Mouse (Mus musculus): ENCODE data around the gene Ap1s1. TPM values are rescaled to one million over a fixed set of nuclear protein-coding genes. Genes with fewer than 3 reads are reported as not detected.

Gene Ap1s1
- polyA plus RNA-seq, 1 experiment from 2014 or later, result 136 TPM

GRCm38 (mm10) chr5:137054299-137054698 lies 8.4 kb upstream of the Ap1s1 start:
- Histone ChIP-seq H3K4me3 (ENCODE audit: low read depth, low read length) (no peak overlapping the region), H3K9ac (ENCODE audit: low read depth, low read length) (no peak overlapping the region), H3K36me3 (ENCODE audit: control insufficient read depth, insufficient read depth, low read length) (no peaks in the 10 kb centered on the region), H3K4me1 (ENCODE audit: control insufficient read depth, insufficient read depth, low read length) (no peaks in the 10 kb centered on the region), H3K27ac (replicated peaks; ENCODE audit: low read depth, low read length) (no peak overlapping the region), H3K4me2 (ENCODE audit: low read depth, low read length) (no peak overlapping the region), H3K27me3 (replicated peaks; ENCODE audit: control insufficient read depth, insufficient read depth, low read length) (no peaks in the 10 kb centered on the region), H3K9me3 (ENCODE audit: control insufficient read depth, low read length) (no peaks in the 10 kb centered on the region)
- no peak for ATAC-seq (ENCODE audit: low read depth)
- WGBS, result 83% methylated on average over 7 of the region's 7 CpGs
- no peak for DNase-seq (ENCODE audit: low spot score)

- no peak overlapping the region for H3K4me2 ChIP-seq (ENCODE audit: low read depth, low read length)
- no peak overlapping the region for H3K27ac ChIP-seq (replicated peaks; ENCODE audit: low read depth, low read length)
- no peaks in the 10 kb centered on the region for H3K27me3 ChIP-seq (replicated peaks; ENCODE audit: control insufficient read depth, insufficient read depth, low read length)
- no peak overlapping the region for H3K4me3 ChIP-seq (ENCODE audit: low read depth, low read length)
- H3K9me3 ChIP-seq (ENCODE audit: control insufficient read depth, low read length), result no peaks in the 10 kb centered on the region
- no peaks in the 10 kb centered on the region for H3K36me3 ChIP-seq (ENCODE audit: control insufficient read depth, insufficient read depth, low read length)
- H3K4me1 ChIP-seq (ENCODE audit: control insufficient read depth, insufficient read depth, low read length), result no peaks in the 10 kb centered on the region
- H3K9ac ChIP-seq (ENCODE audit: low read depth, low read length), result no peak overlapping the region
- ATAC-seq (ENCODE audit: low read depth) (no peak), DNase-seq (ENCODE audit: low spot score) (no peak)
- WGBS, result 87% methylated on average over 5 of the region's 5 CpGs
These were observed 6.1 kb upstream of the Ap1s1 start for GRCm38 (mm10) chr5:137051914-137052505.

GRCm38 (mm10) chr5:137051125-137051524 lies 5.2 kb upstream of the Ap1s1 start:
- DNase-seq (ENCODE audit: low spot score) (no peak), ATAC-seq (ENCODE audit: low read depth) (no peak)
- Histone ChIP-seq H3K27me3 (replicated peaks; ENCODE audit: control insufficient read depth, insufficient read depth, low read length) (no peaks in the 10 kb centered on the region), H3K9ac (ENCODE audit: low read depth, low read length) (no peak overlapping the region), H3K4me1 (ENCODE audit: control insufficient read depth, insufficient read depth, low read length) (no peaks in the 10 kb centered on the region), H3K9me3 (ENCODE audit: control insufficient read depth, low read length) (no peaks in the 10 kb centered on the region), H3K4me2 (ENCODE audit: low read depth, low read length) (no peak overlapping the region), H3K27ac (replicated peaks; ENCODE audit: low read depth, low read length) (no peak overlapping the region), H3K36me3 (ENCODE audit: control insufficient read depth, insufficient read depth, low read length) (no peaks in the 10 kb centered on the region), H3K4me3 (ENCODE audit: low read depth, low read length) (no peak overlapping the region)
- WGBS, result 68% methylated on average over 6 of the region's 6 CpGs

GRCm38 (mm10) chr5:137046991-137047390 lies 1.1 kb upstream of the Ap1s1 start:
- no peak overlapping the region for H3K27ac ChIP-seq (replicated peaks; ENCODE audit: low read depth, low read length)
- ATAC-seq (ENCODE audit: low read depth) (no peak), DNase-seq (ENCODE audit: low spot score) (no peak)
- H3K4me3 ChIP-seq (ENCODE audit: low read depth, low read length), result no peak overlapping the region
- H3K9me3 ChIP-seq (ENCODE audit: control insufficient read depth, low read length), result no peaks in the 10 kb centered on the region
- no peak overlapping the region for H3K4me2 ChIP-seq (ENCODE audit: low read depth, low read length)
- H3K4me1 ChIP-seq (ENCODE audit: control insufficient read depth, insufficient read depth, low read length), result no peaks in the 10 kb centered on the region; the same call in 1 of the 2 replicates
- no peaks in the 10 kb centered on the region for H3K27me3 ChIP-seq (replicated peaks; ENCODE audit: control insufficient read depth, insufficient read depth, low read length)
- H3K9ac ChIP-seq (ENCODE audit: low read depth, low read length), result no peak overlapping the region
- peaks cover 2% of the 10 kb centered on the region for H3K36me3 ChIP-seq (ENCODE audit: control insufficient read depth, insufficient read depth, low read length)

- Histone ChIP-seq H3K9ac (ENCODE audit: low read depth, low read length) (no peak overlapping the region), H3K9me3 (ENCODE audit: control insufficient read depth, low read length) (no peaks in the 10 kb centered on the region), H3K4me1 (ENCODE audit: control insufficient read depth, insufficient read depth, low read length) (no peaks in the 10 kb centered on the region; the same call in 1 of the 2 replicates), H3K4me2 (ENCODE audit: low read depth, low read length) (peak overlapping the region; percentile 80), H3K4me3 (ENCODE audit: low read depth, low read length) (peak overlapping the region; percentile 65), H3K27ac (replicated peaks; ENCODE audit: low read depth, low read length) (no peak overlapping the region), H3K27me3 (replicated peaks; ENCODE audit: control insufficient read depth, insufficient read depth, low read length) (no peaks in the 10 kb centered on the region), H3K36me3 (ENCODE audit: control insufficient read depth, insufficient read depth, low read length) (peaks cover 9% of the 10 kb centered on the region)
- no peak for ATAC-seq (ENCODE audit: low read depth)
- 28% methylated on average over 5 of the region's 5 CpGs for WGBS
- DNase-seq (ENCODE audit: low spot score), result no peak
These were observed 386 bp upstream of the Ap1s1 start for GRCm38 (mm10) chr5:137046324-137046718.

- Histone ChIP-seq H3K9me3 (ENCODE audit: control insufficient read depth, low read length) (no peaks in the 10 kb centered on the region), H3K9ac (ENCODE audit: low read depth, low read length) (no peak overlapping the region), H3K36me3 (ENCODE audit: control insufficient read depth, insufficient read depth, low read length) (peaks cover 29% of the 10 kb centered on the region), H3K27me3 (replicated peaks; ENCODE audit: control insufficient read depth, insufficient read depth, low read length) (no peaks in the 10 kb centered on the region), H3K4me2 (ENCODE audit: low read depth, low read length) (no peak overlapping the region), H3K4me3 (ENCODE audit: low read depth, low read length) (no peak overlapping the region), H3K4me1 (ENCODE audit: control insufficient read depth, insufficient read depth, low read length) (no peaks in the 10 kb centered on the region; the same call in 1 of the 2 replicates), H3K27ac (replicated peaks; ENCODE audit: low read depth, low read length) (no peak overlapping the region)
- DNase-seq (ENCODE audit: low spot score), result no peak
- ATAC-seq (ENCODE audit: low read depth), result no peak
- 95% methylated on average over 7 of the region's 7 CpGs for WGBS
These were observed 1.9 kb downstream of the Ap1s1 start for GRCm38 (mm10) chr5:137043997-137044396.

- no peaks in the 10 kb centered on the region; the same call in 1 of the 2 replicates for H3K4me1 ChIP-seq (ENCODE audit: control insufficient read depth, insufficient read depth, low read length)
- no peaks in the 10 kb centered on the region for H3K9me3 ChIP-seq (ENCODE audit: control insufficient read depth, low read length)
- H3K27ac ChIP-seq (replicated peaks; ENCODE audit: low read depth, low read length), result no peak overlapping the region
- no peaks in the 10 kb centered on the region for H3K27me3 ChIP-seq (replicated peaks; ENCODE audit: control insufficient read depth, insufficient read depth, low read length)
- DNase-seq (ENCODE audit: low spot score) (no peak), ATAC-seq (ENCODE audit: low read depth) (no peak)
- H3K4me2 ChIP-seq (ENCODE audit: low read depth, low read length), result no peak overlapping the region
- H3K9ac ChIP-seq (ENCODE audit: low read depth, low read length), result no peak overlapping the region
- H3K4me3 ChIP-seq (ENCODE audit: low read depth, low read length), result no peak overlapping the region
- peaks cover 53% of the 10 kb centered on the region for H3K36me3 ChIP-seq (ENCODE audit: control insufficient read depth, insufficient read depth, low read length)
- WGBS, result 81% methylated on average over 10 of the region's 10 CpGs
These were observed 4.5 kb downstream of the Ap1s1 start for GRCm38 (mm10) chr5:137041442-137041841.

GRCm38 (mm10) chr5:137039453-137039852 lies 6.5 kb downstream of the Ap1s1 start:
- H3K4me3 ChIP-seq (ENCODE audit: low read depth, low read length), result no peak overlapping the region
- H3K9me3 ChIP-seq (ENCODE audit: control insufficient read depth, low read length), result no peaks in the 10 kb centered on the region
- H3K36me3 ChIP-seq (ENCODE audit: control insufficient read depth, insufficient read depth, low read length), result peaks cover 63% of the 10 kb centered on the region
- no peak overlapping the region for H3K9ac ChIP-seq (ENCODE audit: low read depth, low read length)
- H3K4me1 ChIP-seq (ENCODE audit: control insufficient read depth, insufficient read depth, low read length), result no peaks in the 10 kb centered on the region
- no peak overlapping the region for H3K4me2 ChIP-seq (ENCODE audit: low read depth, low read length)
- ATAC-seq (ENCODE audit: low read depth) (no peak), DNase-seq (ENCODE audit: low spot score) (no peak)
- no peak overlapping the region for H3K27ac ChIP-seq (replicated peaks; ENCODE audit: low read depth, low read length)
- no peaks in the 10 kb centered on the region for H3K27me3 ChIP-seq (replicated peaks; ENCODE audit: control insufficient read depth, insufficient read depth, low read length)
- 94% methylated on average over 10 of the region's 10 CpGs for WGBS

- H3K4me2 ChIP-seq (ENCODE audit: low read depth, low read length), result no peak overlapping the region
- H3K9ac ChIP-seq (ENCODE audit: low read depth, low read length), result no peak overlapping the region
- H3K9me3 ChIP-seq (ENCODE audit: control insufficient read depth, low read length), result no peaks in the 10 kb centered on the region
- H3K36me3 ChIP-seq (ENCODE audit: control insufficient read depth, insufficient read depth, low read length), result peaks cover 53% of the 10 kb centered on the region
- H3K27ac ChIP-seq (replicated peaks; ENCODE audit: low read depth, low read length), result no peak overlapping the region
- WGBS, result 81% methylated on average over 13 of the region's 13 CpGs
- H3K27me3 ChIP-seq (replicated peaks; ENCODE audit: control insufficient read depth, insufficient read depth, low read length), result peaks cover 10% of the 10 kb centered on the region
- peaks cover 13% of the 10 kb centered on the region for H3K4me1 ChIP-seq (ENCODE audit: control insufficient read depth, insufficient read depth, low read length)
- no peak overlapping the region for H3K4me3 ChIP-seq (ENCODE audit: low read depth, low read length)
- ATAC-seq (ENCODE audit: low read depth) (no peak), DNase-seq (ENCODE audit: low spot score) (no peak)
These were observed 9.7 kb downstream of the Ap1s1 start for GRCm38 (mm10) chr5:137036211-137036610.
